Mouse (Mus musculus) olfactory bulb, adult 2 months (tissue): ENCODE results near the gene Slc29a4. TPM values are rescaled to one million over a fixed set of nuclear protein-coding genes. Genes with fewer than 3 reads are reported as not detected.

Experiments used
- H3K27ac ChIP-seq: fragments of 200-500 bp; 2 replicates; pipeline ENCODE4 v1.5.1; 2012; ENCODE audit warnings: low read depth, low read length; ENCODE audit not compliant: insufficient read depth
- H3K4me1 ChIP-seq: fragments of 200-500 bp; 2 replicates; pipeline ENCODE4 v1.6.1; 2012; ENCODE audit warnings: low read length; ENCODE audit not compliant: control insufficient read depth, insufficient read depth
- H3K4me3 ChIP-seq: fragments of 200-500 bp; 2 replicates; pipeline ENCODE4 v1.5.1; 2012; ENCODE audit warnings: mild to moderate bottlenecking, low read depth, low read length, moderate library complexity; ENCODE audit not compliant: insufficient read depth
- CTCF ChIP-seq: fragments of 200-500 bp; IDR thresholded peaks from 2 replicates; pipeline ENCODE4 v1.5.1; 2012; ENCODE audit warnings: low read depth, mild to moderate bottlenecking, low read length, moderate library complexity; ENCODE audit not compliant: insufficient read depth
- POLR2A ChIP-seq: fragments of 200-500 bp; IDR thresholded peaks from 2 replicates; pipeline ENCODE4 v1.6.1; 2012; ENCODE audit warnings: mild to moderate bottlenecking, low read depth, low read length, moderate library complexity; ENCODE audit not compliant: insufficient read depth
- WGBS: fragments of 180-500 bp; shearing (Covaris S2); methylation state at CpG from one replicate; pipeline ENCODE4 v1.1.7; 2018; 5-methylcytosine and 5-hydroxymethylcytosine counted together
- polyA plus RNA-seq: library from polyadenylated mRNA; stranded (reverse); fragments of >200 nt; gene quantifications from 2 replicates; pipeline ENCODE4 v1.2.4, GENCODE M21; 2012; ENCODE audit warnings: low replicate concordance; ENCODE audit not compliant: missing spikeins, insufficient read depth, insufficient read length

The Slc29a4 gene
- polyA plus RNA-seq, 1 experiment = not detected

GRCm38 (mm10) chr5:142768352-142769267, 76.3 kb downstream of the Slc29a4 start:
- peaks cover 13% of the 10 kb centered on the region for H3K4me1 ChIP-seq
- TF ChIP-seq POLR2A = no peak
- TF ChIP-seq CTCF = no peak
- H3K27ac ChIP-seq = no peak overlapping the region
- 41% methylated on average over 10 of the region's 10 CpGs for WGBS
- no peak overlapping the region for H3K4me3 ChIP-seq

- Histone ChIP-seq H3K27ac (no peak overlapping the region), H3K4me1 (peaks cover 13% of the 10 kb centered on the region), H3K4me3 (no peak overlapping the region)
- 64% methylated on average over 5 of the region's 5 CpGs for WGBS
- TF ChIP-seq POLR2A (no peak), CTCF (no peak)
Measured at GRCm38 (mm10) chr5:142769641-142770040, 77.3 kb downstream of the Slc29a4 start.

DNA sequence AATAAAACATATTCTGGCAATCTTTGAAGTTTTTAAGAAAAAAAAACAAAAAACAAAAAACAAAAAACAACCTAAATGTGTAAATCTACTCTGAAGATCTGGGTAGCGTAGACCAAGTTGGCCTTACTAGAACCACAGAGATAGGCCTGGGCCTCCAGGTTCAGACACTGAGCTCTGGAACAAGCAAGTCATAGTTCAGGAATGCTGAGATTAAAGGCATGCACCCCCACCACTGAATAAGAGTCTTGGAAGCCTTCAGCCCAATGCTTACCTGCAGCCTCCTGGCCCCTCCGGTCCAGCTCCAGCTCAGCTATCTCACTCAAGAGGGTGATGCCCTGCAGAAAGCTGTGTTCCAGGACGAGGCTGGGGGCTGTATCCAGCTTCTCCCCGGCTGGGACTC, 78.7 kb downstream of the Slc29a4 start:
- TF ChIP-seq CTCF (no peak), POLR2A (no peak)

GRCm38 (mm10) chr5:142771964-142772363, 79.7 kb downstream of the Slc29a4 start:
- H3K4me3 ChIP-seq = no peak overlapping the region
- 91% methylated on average over 15 of the region's 15 CpGs for WGBS
- H3K4me1 ChIP-seq = peaks cover 13% of the 10 kb centered on the region
- no peak overlapping the region for H3K27ac ChIP-seq
- TF ChIP-seq CTCF (no peak), POLR2A (no peak)

More for the DNA sequence above, 78.7 kb downstream of the Slc29a4 start:
- 82% methylated on average over 4 of the region's 4 CpGs for WGBS
- Histone ChIP-seq H3K27ac (no peak overlapping the region), H3K4me3 (no peak overlapping the region), H3K4me1 (peaks cover 13% of the 10 kb centered on the region)

Other genes with a start within 250 kb of the Slc29a4 start
- not detected in 2 replicates for gene Ap5z1, start 228.6 kb upstream of the Slc29a4 start, polyA plus RNA-seq
- gene Papolb, start 162.4 kb upstream of the Slc29a4 start, polyA plus RNA-seq = not detected in 2 replicates
- not detected in 2 replicates for gene Radil, start 141.4 kb upstream of the Slc29a4 start, polyA plus RNA-seq
- gene Mmd2, start 83.7 kb upstream of the Slc29a4 start, polyA plus RNA-seq = not detected in 2 replicates
- not detected in 2 replicates for gene Wipi2, start 64.8 kb upstream of the Slc29a4 start, polyA plus RNA-seq
- not detected in 2 replicates for gene Tnrc18, start 125.2 kb downstream of the Slc29a4 start, polyA plus RNA-seq
- not detected in 2 replicates for gene Fbxl18, start 202.9 kb downstream of the Slc29a4 start, polyA plus RNA-seq
- 1,129 and 2,319 TPM in 2 replicates for gene Actb, start 214.2 kb downstream of the Slc29a4 start, polyA plus RNA-seq